Mouse (Mus musculus) cerebellum, postnatal 14 days (tissue): ENCODE results near the gene Bcl11a.

Source experiments
- DNase-seq, 2 experiments: peaks; one replicate each; pipeline ENCODE4 v3.0.0; 2021; ENCODE audit warnings: mixed read lengths in 2 of 2

Bcl11a gene

DNA sequence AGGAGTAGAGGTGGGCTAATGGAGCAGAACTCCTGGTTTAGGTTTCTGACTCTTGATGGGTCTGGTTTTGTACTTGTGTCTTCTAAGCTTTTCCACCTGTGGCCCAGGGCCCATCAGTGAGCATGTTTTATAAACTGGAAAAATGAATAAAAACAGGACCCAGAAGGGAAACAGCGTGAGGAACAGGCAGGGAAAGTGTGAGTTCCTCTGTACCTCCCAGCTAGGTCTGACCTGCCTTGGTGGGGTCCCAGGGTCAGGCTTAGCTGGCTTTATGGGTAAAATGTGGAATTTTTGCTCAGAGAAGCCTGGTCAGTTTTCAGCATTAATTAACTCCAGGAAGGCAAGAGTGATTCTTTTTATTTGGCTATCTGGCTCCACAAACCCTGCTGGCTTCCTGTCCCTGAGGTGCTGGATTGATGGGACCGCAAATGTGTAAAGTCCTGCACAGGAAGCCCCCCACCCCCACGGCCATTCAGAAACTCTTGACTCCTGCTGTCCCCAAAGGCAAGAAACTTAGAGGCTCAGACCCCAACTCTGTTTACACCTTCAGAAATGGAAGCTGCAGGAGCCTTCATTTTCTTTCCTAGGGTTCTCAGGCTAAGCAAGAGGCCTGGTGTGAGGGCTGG, 136.8 kb downstream of the Bcl11a start:
- no peak for DNase-seq

DNA sequence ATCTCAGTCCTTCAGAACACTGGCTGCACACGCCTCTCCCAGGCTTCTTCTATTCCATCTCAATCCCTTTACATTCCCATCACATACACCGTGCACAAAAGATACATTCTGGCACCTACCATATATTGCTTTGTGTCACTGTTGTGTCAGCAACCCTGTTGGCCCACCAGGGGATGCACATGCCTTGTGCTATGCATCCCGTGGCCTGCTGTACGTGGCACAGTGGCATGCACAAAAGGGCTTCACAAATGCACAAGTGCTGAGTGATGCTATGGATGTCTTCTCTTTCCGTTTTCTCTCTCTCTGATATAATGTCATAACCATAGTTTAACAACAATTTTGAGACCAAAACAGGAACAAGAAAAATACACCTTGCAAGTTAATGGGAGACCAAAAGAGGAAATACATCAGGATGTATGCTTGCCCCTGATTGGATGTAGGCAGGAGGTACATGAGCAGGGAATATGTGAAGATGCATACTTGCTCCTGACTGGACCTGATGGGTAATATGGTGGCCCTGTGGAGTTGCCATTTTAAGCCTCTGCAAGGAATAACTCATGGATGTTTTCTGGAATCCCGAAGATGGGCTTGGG, 140.0 kb downstream of the Bcl11a start:
- no peak for DNase-seq

DNA sequence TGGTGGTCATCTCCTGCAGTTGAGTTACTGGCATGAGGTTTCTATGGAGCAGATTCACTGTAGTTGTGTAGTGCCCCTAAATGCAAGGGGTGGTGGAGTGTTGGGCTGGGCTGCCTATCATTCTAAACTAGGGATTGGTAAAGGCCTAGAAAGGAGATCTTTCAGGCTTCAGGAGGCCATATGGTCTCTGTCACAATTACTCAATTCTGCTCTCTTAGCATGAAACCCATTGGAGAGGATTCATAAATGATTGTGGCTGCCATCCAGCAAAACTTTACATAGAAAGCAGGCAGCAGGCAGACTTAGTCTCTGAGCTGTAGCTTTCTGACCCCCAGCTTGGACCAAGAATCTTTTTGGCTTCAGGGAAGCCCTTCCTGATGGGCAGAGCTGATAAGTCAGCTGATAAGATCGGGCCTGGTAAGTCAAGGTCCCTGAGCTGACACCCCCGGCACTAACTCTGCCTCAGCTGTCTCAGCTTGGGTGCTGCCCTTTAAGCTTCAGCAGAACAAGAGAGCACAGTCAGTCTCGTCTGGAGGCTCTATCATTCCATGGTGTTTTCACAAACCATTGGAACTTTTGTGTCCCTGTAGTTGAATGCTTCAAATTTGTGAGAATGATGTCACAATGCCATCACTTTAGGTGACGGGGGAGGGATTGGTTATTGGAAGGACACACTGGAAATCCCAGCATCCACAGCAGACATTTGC, 143.9 kb downstream of the Bcl11a start:
- DNase-seq: peak; percentile 31 to 48
